Mouse (Mus musculus) layer of hippocampus, adult 8-10 months (tissue): ENCODE measurements around the gene Sc5d. TPM values are rescaled to one million over a fixed set of nuclear protein-coding genes. Genes with fewer than 3 reads are reported as not detected.

ENCODE experiments used
- DNase-seq, 2 experiments: peaks; one replicate each; pipeline ENCODE4 v3.0.0; 2022; ENCODE audit warnings: low spot score in 2 of 2
- total RNA-seq, 4 experiments: library from RNA; stranded (reverse); gene quantifications; 2 replicates each; pipeline ENCODE4 v1.2.4; 2022

Sc5d gene
- 10 to 100 TPM; 56.0 to 63.5 (median 59.6) TPM for total RNA-seq

GRCm38 (mm10) chr9:42264145-42264544, at the start of gene Sc5d:
TSS of gene Sc5d (minus strand) at chr9:42264256.
- DNase-seq = peak; percentile 90 to 93

- DNase-seq = no peak
Measured at GRCm38 (mm10) chr9:42311311-42311710, 47.3 kb upstream of the Sc5d start.

GRCm38 (mm10) chr9:42303894-42304293, 39.8 kb upstream of the Sc5d start:
- no peak for DNase-seq

GRCm38 (mm10) chr9:42301082-42301633, 37.1 kb upstream of the Sc5d start:
- no peak for DNase-seq

GRCm38 (mm10) chr9:42296297-42296922, 32.4 kb upstream of the Sc5d start:
- DNase-seq = no peak

GRCm38 (mm10) chr9:42294131-42294530, 30.1 kb upstream of the Sc5d start:
- DNase-seq = no peak

- DNase-seq = no peak
Measured at GRCm38 (mm10) chr9:42293596-42293995, 29.5 kb upstream of the Sc5d start.

GRCm38 (mm10) chr9:42293051-42293450, 29.0 kb upstream of the Sc5d start:
- DNase-seq = no peak

- DNase-seq = no peak
Measured at GRCm38 (mm10) chr9:42279676-42280075, 15.6 kb upstream of the Sc5d start.

- DNase-seq = no peak
Measured at GRCm38 (mm10) chr9:42278046-42278445, 14.0 kb upstream of the Sc5d start.

- no peak for DNase-seq
Measured at GRCm38 (mm10) chr9:42277606-42278005, 13.6 kb upstream of the Sc5d start.

- no peak for DNase-seq
Measured at GRCm38 (mm10) chr9:42277162-42277561, 13.1 kb upstream of the Sc5d start.

GRCm38 (mm10) chr9:42275761-42276145, 11.7 kb upstream of the Sc5d start:
- DNase-seq = no peak

GRCm38 (mm10) chr9:42275027-42275760, 11.1 kb upstream of the Sc5d start:
- DNase-seq = peak in 1 of 2 experiments; percentile 22

GRCm38 (mm10) chr9:42273682-42274296, 9.7 kb upstream of the Sc5d start:
- no peak for DNase-seq

GRCm38 (mm10) chr9:42273174-42273573, 9.1 kb upstream of the Sc5d start:
- no peak for DNase-seq

- DNase-seq = no peak
Measured at GRCm38 (mm10) chr9:42272690-42273089, 8.6 kb upstream of the Sc5d start.

GRCm38 (mm10) chr9:42271456-42271855, 7.4 kb upstream of the Sc5d start:
- no peak for DNase-seq

- no peak for DNase-seq
Measured at GRCm38 (mm10) chr9:42270617-42271016, 6.6 kb upstream of the Sc5d start.

- DNase-seq = no peak
Measured at GRCm38 (mm10) chr9:42270081-42270480, 6.0 kb upstream of the Sc5d start.

- no peak for DNase-seq
Measured at GRCm38 (mm10) chr9:42268371-42268770, 4.3 kb upstream of the Sc5d start.

- peak in 1 of 2 experiments; percentile 13 for DNase-seq
Measured at GRCm38 (mm10) chr9:42265309-42265708, 1.3 kb upstream of the Sc5d start.
